Mouse (Mus musculus): ENCODE data around the gene Slc25a25.

Slc25a25 gene

GRCm38 (mm10) chr2:32429215-32429891, 21.9 kb downstream of the Slc25a25 start:
- DNase-seq (ENCODE audit: low spot score in 2 of 2): peak in 1 of 2 experiments; percentile 46

DNA sequence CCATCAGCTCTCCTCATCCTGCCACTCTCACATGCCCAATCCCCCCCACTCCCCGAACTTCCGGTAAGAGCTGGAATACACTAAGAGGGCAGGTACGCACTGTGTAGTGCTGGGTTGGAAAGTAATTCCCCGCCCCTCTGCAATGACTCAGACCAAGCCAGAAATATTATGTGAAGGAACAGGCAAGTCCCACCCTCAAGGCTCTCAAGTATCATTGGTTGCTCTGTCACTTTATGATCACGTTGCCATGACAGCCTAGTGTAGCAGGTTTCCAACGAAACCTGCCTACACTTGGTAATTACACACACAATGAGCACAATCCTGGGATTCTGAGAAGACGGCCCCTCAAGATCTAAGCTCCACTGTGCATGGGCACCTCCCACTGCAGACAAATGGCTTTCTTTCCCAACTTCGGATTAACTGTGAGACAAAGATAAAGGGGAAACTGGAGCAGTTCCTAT, 23.0 kb downstream of the Slc25a25 start:
- DNase-seq (ENCODE audit: low spot score in 2 of 2): no peak

- no peak for DNase-seq (ENCODE audit: low spot score in 2 of 2)
Measured at GRCm38 (mm10) chr2:32427720-32428119, 23.5 kb downstream of the Slc25a25 start.

GRCm38 (mm10) chr2:32426141-32426540, 25.1 kb downstream of the Slc25a25 start:
- no peak for DNase-seq (ENCODE audit: low spot score in 2 of 2)

- no peak for DNase-seq (ENCODE audit: low spot score in 2 of 2)
Measured at GRCm38 (mm10) chr2:32425568-32425967, 25.7 kb downstream of the Slc25a25 start.

DNA sequence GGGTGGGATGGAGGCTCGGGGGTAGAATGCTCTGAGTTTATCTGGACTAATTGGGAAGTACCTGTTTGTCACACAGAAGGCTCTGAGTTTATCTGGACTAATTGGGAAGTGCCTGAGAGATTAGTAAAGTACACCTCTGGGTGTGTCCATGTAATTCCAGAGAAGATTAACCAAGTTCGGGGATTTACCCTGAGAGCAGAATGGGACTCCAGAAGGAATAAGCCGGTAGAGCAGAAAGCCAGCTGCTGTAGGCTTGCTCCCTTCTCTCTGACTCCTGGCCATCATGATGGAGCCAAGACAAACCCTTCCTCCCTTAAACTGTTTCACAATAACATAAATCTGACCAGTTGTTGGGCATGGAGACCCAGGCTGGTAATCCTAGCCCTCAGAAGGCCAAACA, 26.4 kb downstream of the Slc25a25 start:
- no peak for DNase-seq (ENCODE audit: low spot score in 2 of 2)

- peak; percentile 86 to 92 for DNase-seq (ENCODE audit: low spot score in 2 of 2)
Measured at GRCm38 (mm10) chr2:32423481-32424331, 27.5 kb downstream of the Slc25a25 start.

DNA sequence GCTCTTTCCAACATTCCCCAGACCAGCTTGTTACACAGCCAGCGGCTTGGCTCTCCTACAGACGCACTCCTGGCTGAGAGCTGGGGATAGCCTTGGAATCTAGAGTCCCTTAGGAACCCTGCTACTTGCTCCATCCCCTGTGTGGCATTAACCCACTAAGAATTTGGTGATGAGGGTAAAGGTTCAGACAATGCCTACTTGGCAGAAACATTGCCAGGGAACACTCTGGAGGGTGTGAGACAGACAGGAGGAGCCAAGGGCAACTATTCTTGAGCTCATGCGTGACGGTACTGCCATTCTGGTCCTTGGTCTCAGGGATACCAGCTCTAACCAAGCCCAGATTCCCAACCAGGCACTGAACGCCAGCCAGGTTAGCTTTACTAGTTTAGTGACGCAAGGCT, 29.4 kb downstream of the Slc25a25 start:
- no peak for DNase-seq (ENCODE audit: low spot score in 2 of 2)

DNA sequence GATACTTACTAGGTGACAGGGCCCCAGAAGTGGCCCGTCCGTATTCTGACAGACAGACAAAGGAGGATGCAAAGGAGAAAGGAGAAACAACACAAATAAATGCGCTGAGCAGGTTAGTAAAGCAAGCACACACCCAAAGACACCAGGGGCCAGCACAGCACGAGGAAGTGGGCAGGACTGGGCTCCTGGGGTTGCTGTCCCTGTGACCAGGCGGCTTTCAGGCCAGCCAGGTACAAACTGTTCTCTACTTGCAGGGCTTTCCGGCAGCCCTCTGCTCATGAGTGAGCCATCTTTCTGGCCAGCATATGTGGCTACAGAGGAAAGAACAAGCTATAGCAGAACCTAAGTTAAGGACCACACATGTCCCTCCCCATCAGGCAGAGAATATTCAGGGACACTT, 30.6 kb downstream of the Slc25a25 start:
- DNase-seq (ENCODE audit: low spot score in 2 of 2): no peak

DNA sequence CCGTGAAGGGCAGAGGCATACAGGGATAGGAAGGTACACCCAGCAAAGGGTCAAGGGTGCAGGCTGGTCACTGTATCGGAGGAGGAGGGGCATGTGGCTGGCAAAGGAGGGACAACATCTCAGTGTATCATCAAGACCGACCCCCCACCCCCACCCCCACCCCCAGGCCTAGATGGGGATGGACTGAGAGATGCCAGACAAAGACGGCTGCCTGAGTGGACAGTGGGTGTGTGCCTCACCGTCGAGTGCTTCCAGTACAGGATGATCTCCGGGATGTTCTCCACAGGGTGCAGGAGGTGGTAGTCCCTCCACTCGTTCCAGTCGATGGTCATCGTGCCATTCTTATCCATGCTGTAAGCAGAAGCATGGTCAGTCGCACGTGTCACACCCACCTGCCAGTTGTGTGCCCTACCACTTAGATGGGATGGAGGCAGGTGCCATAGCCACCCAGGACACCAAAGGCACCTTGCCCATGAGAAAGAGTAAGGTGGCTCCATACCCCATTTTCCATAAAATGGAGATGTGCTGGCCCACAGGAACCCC, 31.1 kb downstream of the Slc25a25 start:
- no peak for DNase-seq (ENCODE audit: low spot score in 2 of 2)

- peak; percentile 74 to 83 for DNase-seq (ENCODE audit: low spot score in 2 of 2)
Measured at GRCm38 (mm10) chr2:32419359-32419758, 31.9 kb downstream of the Slc25a25 start.

- no peak for DNase-seq (ENCODE audit: low spot score in 2 of 2)
Measured at GRCm38 (mm10) chr2:32418430-32419151, 32.7 kb downstream of the Slc25a25 start.

DNA sequence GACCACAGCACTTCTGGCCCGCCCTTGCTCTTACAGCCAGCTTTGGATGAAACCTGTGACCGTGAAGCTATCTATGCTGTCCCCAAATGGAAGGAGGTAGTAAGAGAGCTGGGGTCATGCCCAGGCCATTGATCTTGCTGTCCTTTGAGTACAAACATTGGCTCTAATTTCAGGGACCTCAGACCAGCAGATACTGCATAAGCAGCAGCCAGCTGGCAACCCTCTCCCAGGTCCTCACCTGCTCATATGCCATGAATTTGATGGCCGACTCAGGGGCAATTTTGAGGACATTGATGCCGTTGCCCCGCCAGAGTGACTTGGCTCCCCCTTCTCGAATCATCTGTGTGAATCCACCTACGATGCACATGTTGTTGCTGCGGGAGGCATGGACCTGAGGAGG, 33.8 kb downstream of the Slc25a25 start:
- no peak for DNase-seq (ENCODE audit: low spot score in 2 of 2)

DNA sequence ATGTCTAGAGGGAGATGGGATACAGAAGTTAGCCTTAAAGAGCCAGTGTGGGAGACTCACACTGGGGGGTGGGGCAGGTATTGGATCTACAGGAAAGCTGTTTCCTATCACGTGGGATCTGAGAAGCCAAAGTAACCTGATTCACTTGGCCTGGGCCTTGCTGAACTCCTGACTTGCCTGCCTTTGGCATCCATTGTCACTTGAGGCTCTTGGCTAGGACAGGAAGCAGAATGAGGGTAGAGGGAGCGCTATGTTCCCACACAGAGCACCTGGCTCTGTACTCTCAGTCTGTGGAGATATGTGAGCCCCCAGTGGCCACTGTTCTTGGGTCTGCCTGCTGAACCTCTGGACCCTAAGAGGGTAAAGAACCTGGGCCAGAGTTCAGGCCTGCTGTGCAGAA, 34.7 kb downstream of the Slc25a25 start:
- DNase-seq (ENCODE audit: low spot score in 2 of 2): no peak

GRCm38 (mm10) chr2:32415801-32416200, 35.4 kb downstream of the Slc25a25 start:
- no peak for DNase-seq (ENCODE audit: low spot score in 2 of 2)

DNA sequence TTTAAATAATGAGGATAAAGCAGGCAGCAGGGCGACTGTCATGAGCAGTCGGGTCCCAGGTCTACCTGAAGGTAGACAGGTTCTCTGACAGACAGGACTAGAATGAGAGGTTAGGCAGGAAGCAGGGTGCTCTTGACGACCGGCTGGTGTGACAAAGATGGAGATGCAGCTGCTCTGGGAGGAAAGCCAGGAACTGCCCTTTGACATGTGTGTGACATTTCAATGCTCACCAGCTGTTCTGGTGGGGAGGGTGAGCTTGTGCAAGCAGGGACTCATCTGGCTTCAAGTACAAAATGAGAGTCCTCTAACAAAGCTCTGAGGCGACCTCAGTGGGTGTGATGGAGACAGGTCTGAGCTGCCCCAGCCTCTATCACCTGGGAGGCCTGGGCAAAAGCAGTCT, 37.3 kb downstream of the Slc25a25 start:
- no peak for DNase-seq (ENCODE audit: low spot score in 2 of 2)

DNA sequence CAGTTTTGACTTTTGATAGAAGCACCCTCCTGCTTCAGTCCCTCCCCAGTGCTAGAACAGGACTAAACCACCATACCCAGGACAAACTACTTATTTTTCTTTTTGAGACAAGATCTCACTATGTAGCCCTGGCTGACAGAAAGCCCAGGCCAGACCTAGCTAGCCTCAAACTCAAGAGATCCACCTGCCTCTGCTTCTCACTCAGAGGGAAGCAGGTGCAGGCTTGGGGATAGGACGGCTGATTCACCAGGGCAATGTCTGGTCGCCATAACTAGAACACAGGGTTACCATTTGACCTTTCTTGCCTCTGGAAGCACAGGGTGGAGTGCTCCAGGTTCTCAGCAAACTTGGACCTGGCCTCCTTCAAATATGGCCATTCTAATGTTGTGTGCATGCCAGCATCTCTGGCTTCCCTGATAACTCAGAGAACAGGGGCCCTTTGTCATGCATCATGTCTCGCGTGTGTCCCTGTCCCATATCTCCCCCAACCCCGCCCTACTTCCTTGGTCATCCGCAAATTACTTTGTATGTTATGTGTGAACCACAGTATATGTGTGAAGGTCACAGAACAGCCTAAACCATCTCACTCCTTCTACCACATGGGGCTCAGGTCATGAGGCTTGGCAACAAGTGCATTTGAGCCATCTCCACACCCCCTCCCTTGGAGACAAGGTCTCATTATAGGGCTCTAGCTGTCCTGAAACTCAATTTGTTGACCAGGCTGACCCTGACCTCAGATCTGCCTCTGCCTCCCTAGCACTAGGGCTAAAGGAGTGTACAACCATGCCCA, 38.3 kb downstream of the Slc25a25 start:
- DNase-seq (ENCODE audit: low spot score in 2 of 2): no peak

DNA sequence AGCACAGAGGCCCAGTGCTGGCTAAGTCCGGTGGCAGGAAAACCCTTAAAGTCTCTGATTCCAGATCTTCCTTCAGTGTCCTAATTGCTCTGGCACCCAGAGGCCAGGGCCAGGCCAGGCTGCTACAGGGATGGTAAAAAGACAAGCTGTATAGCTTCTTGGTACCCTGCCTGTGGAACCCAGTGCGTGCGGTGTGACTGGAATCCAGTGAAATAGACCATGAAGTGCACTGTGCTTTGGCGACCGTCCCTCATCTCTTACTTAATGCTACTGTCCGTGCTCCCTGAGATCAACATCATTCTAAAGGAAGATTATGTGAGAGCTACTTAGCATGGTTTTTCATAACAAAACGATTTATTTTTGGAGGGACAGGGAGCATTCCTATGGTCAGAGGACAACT, 39.8 kb downstream of the Slc25a25 start:
- DNase-seq (ENCODE audit: low spot score in 2 of 2): no peak

DNA sequence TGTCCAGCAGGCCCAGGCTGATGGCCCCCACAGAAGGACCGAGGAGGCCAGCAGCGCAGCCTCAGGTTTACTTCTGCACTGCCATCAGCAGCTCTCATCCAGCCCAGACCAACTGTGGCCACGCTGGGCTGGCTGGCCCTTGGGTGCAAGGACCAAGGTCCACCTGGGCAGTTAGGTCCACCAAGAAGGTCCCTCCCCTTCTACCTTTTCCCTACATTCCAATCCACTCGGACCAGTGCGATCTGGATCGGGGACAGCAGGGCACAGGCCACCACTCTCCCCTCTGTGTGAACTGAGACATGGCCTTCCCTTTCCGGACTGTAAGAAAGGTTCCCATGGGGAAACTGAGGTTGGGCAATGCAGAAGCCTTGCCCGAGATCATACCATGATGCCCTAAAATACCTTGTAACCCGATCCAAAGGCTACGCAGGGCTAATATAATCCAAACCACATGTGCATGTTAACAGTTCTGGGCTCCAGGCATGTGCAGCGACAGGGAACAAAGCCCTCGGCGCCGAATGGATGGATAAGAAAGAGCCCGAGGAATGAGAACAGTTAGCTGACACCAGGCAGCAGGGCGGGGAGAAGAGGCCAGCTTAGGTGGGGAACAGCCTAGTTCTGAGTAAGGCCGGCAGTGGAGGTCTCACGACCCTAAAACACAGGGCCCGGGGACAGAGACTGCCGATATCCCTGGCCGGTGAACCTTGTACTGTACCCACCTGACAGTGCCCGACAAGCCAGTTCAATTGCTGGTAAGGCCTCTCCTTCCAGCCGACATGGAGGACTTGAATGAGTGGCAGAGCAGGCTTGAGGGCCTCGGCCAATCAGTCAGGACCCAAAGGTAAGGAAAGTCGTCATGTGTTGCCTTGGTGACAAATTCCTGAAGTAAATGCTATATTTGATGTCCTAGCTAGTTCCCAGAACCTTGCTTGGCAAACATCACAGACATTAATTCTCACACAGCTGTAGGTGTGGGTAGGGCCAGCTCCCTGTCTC, 42.5 kb downstream of the Slc25a25 start:
- no peak for DNase-seq (ENCODE audit: low spot score in 2 of 2)

All from heart, adult 9 months (tissue).